Mouse (Mus musculus) myocyte (in vitro differentiated cells): ENCODE measurements at regions not wholly inside any gene's neighbourhood (a gene's known extent, or its start where the extent isn't known, plus 50 kb on each side); places are given as distances from the start of the nearest gene placed in this dataset.
"Not testable (repeated sequence)": the region's sequence is repeated elsewhere in the genome, so short reads cannot be mapped to it uniquely, and the experiment has no call there.

Source experiments
- H3K27me3 ChIP-seq: one replicate; pipeline ENCODE4 v1.6.1; 2011; ENCODE audit not compliant: control insufficient read depth, insufficient read depth, insufficient read length
- H3K36me3 ChIP-seq: one replicate; pipeline ENCODE4 v1.6.1; 2011; ENCODE audit not compliant: control insufficient read depth, insufficient read depth
- H3K4me2 ChIP-seq: one replicate; pipeline ENCODE4 v1.6.1; 2011; ENCODE audit warnings: low read depth, control low read depth
- H3K4me3 ChIP-seq: one replicate; pipeline ENCODE4 v1.5.1; 2011; ENCODE audit warnings: mild to moderate bottlenecking, control low read depth, moderate library complexity
- H3K79me2 ChIP-seq: one replicate; pipeline ENCODE4 v1.6.1; 2011; ENCODE audit not compliant: control insufficient read depth, insufficient read depth
- H3ac ChIP-seq: one replicate; pipeline ENCODE4 v1.6.1; 2011; ENCODE audit not compliant: control insufficient read depth, insufficient read length
- CEBPB ChIP-seq: IDR thresholded peaks from 2 replicates; pipeline ENCODE4 v1.6.1; 2011; ENCODE audit warnings: mild to moderate bottlenecking, moderate library complexity; ENCODE audit not compliant: poor library complexity, insufficient read depth, severe bottlenecking
- E2F4 ChIP-seq: IDR thresholded peaks from one replicate; pipeline ENCODE4 v1.6.1; 2011; ENCODE audit warnings: mild to moderate bottlenecking, control low read depth, moderate library complexity; ENCODE audit not compliant: insufficient read depth
- MAX ChIP-seq: IDR thresholded peaks from one replicate; pipeline ENCODE4 v1.6.1; 2011; ENCODE audit warnings: low read depth, mild to moderate bottlenecking, control low read depth
- MYOD1 ChIP-seq, 3 experiments: IDR thresholded peaks; one replicate each; pipeline ENCODE4 v1.6.1; 2011; ENCODE audit warnings: control low read depth in 2 of 3, low read depth in 2 of 3, mild to moderate bottlenecking in 2 of 3, moderate library complexity in 1 of 3; ENCODE audit not compliant: insufficient read length in 2 of 3, control insufficient read depth in 1 of 3
- MYOG ChIP-seq, 3 experiments: IDR thresholded peaks; one replicate each; pipeline ENCODE4 v1.6.1; 2011; ENCODE audit warnings: control low read depth in 2 of 3, low read depth in 2 of 3, mild to moderate bottlenecking in 2 of 3; ENCODE audit not compliant: insufficient read length in 2 of 3, control insufficient read depth in 1 of 3, insufficient read depth in 1 of 3
- POLR2A ChIP-seq: IDR thresholded peaks from one replicate; pipeline ENCODE4 v1.6.1; 2011; ENCODE audit warnings: low read depth, mild to moderate bottlenecking, control low read depth, moderate library complexity; ENCODE audit not compliant: insufficient read length
- POLR2AphosphoS2 ChIP-seq: IDR thresholded peaks from one replicate; pipeline ENCODE4 v1.6.1; 2011; ENCODE audit warnings: low read depth, control low read depth; ENCODE audit not compliant: insufficient read length
- REST ChIP-seq: IDR thresholded peaks from one replicate; pipeline ENCODE4 v1.6.1; 2011; ENCODE audit warnings: mild to moderate bottlenecking, control low read depth, moderate library complexity; ENCODE audit not compliant: insufficient read depth, insufficient read length
- SRF ChIP-seq: IDR thresholded peaks from one replicate; pipeline ENCODE4 v1.6.1; 2011; ENCODE audit warnings: low read depth; ENCODE audit not compliant: control insufficient read depth, insufficient read length
- TCF12 ChIP-seq: IDR thresholded peaks from one replicate; pipeline ENCODE4 v1.6.1; 2011; ENCODE audit warnings: mild to moderate bottlenecking, control low read depth; ENCODE audit not compliant: poor library complexity, insufficient read depth, severe bottlenecking
- TCF3 ChIP-seq: IDR thresholded peaks from one replicate; pipeline ENCODE4 v1.6.1; 2011; ENCODE audit warnings: low read depth, control low read depth; ENCODE audit not compliant: insufficient read length
- USF1 ChIP-seq: IDR thresholded peaks from one replicate; pipeline ENCODE4 v1.6.1; 2011; ENCODE audit warnings: low read depth, mild to moderate bottlenecking, control low read depth, moderate library complexity

- Histone ChIP-seq H3ac (no peak overlapping the region), H3K4me2 (no peak overlapping the region), H3K79me2 (no peaks in the 10 kb centered on the region), H3K4me3 (no peak overlapping the region), H3K36me3 (no peaks in the 10 kb centered on the region), H3K27me3 (no peaks in the 10 kb centered on the region)
- TF ChIP-seq USF1 (no peak), MYOD1 (IDR thresholded peaks at IDR 0.05; ENCODE audit: control insufficient read depth in 1 of 3, insufficient read length in 2 of 3, low read depth in 2 of 3) (no peak), E2F4 (no peak), TCF12 (no peak), TCF3 (no peak), MAX (no peak), POLR2A (no peak), SRF (no peak)
These were observed 540.7 kb downstream of the Cypt12 start for GRCm38 (mm10) chr3:18488886-18489285.

GRCm38 (mm10) chr3:18522562-18522961 lies 574.4 kb downstream of the Cypt12 start:
- Histone ChIP-seq H3ac (no peak overlapping the region), H3K27me3 (no peaks in the 10 kb centered on the region), H3K79me2 (no peaks in the 10 kb centered on the region), H3K4me2 (no peak overlapping the region), H3K36me3 (no peaks in the 10 kb centered on the region), H3K4me3 (no peak overlapping the region)
- no peak for TF ChIP-seq POLR2A
- TF ChIP-seq SRF = no peak
- TF ChIP-seq REST = no peak
- no peak for TF ChIP-seq CEBPB
- TF ChIP-seq MYOG (IDR thresholded peaks at IDR 0.05; ENCODE audit: control insufficient read depth in 1 of 3, insufficient read depth in 1 of 3, insufficient read length in 2 of 3, low read depth in 2 of 3) = no peak
- TF ChIP-seq MAX = no peak
- no peak for TF ChIP-seq TCF3
- no peak for TF ChIP-seq TCF12
- TF ChIP-seq E2F4 = no peak
- TF ChIP-seq MYOD1 (IDR thresholded peaks at IDR 0.05; ENCODE audit: control insufficient read depth in 1 of 3, insufficient read length in 2 of 3, low read depth in 2 of 3) = no peak
- no peak for TF ChIP-seq POLR2AphosphoS2
- no peak for TF ChIP-seq USF1

DNA sequence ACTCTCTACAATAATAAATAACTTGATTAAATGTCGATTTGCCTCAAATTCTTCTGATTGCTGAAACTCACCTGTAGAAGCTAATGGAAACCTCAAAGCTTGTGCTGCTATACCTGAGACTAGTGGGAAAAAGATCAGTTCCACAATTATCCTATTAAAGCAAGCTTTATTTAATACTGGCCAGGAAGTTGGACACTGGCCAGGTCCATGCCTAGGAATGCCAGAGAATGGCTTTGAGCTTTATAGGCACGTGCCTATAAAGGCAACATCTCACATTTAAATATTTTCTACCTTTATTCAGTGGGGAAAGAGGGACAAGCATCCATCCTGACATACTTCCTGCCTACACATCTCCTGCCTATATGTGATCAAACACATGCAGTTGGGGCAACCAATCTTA lies 575.8 kb downstream of the Cypt12 start:
- H3K36me3 ChIP-seq = no peaks in the 10 kb centered on the region
- H3K4me3 ChIP-seq = no peak overlapping the region
- H3K4me2 ChIP-seq = no peak overlapping the region
- H3K27me3 ChIP-seq = no peaks in the 10 kb centered on the region
- no peaks in the 10 kb centered on the region for H3K79me2 ChIP-seq
- TF ChIP-seq POLR2A (no peak), TCF12 (no peak), USF1 (no peak), MAX (no peak), E2F4 (no peak)
- H3ac ChIP-seq = no peak overlapping the region

GRCm38 (mm10) chr3:18557201-18557600 lies 609.0 kb downstream of the Cypt12 start:
- no peaks in the 10 kb centered on the region for H3K36me3 ChIP-seq
- H3K27me3 ChIP-seq = no peaks in the 10 kb centered on the region
- TF ChIP-seq REST = no peak
- no peak for TF ChIP-seq MYOD1 (IDR thresholded peaks at IDR 0.05; ENCODE audit: control insufficient read depth in 1 of 3, insufficient read length in 2 of 3, low read depth in 2 of 3)
- no peak for TF ChIP-seq SRF
- no peak for TF ChIP-seq TCF12
- no peak for TF ChIP-seq MYOG (IDR thresholded peaks at IDR 0.05; ENCODE audit: control insufficient read depth in 1 of 3, insufficient read depth in 1 of 3, insufficient read length in 2 of 3, low read depth in 2 of 3)
- no peak for TF ChIP-seq POLR2AphosphoS2
- TF ChIP-seq E2F4 = no peak
- no peak for TF ChIP-seq USF1
- no peak for TF ChIP-seq POLR2A
- no peak for TF ChIP-seq CEBPB
- no peak for TF ChIP-seq MAX
- no peak for TF ChIP-seq TCF3
- no peaks in the 10 kb centered on the region for H3K79me2 ChIP-seq
- no peak overlapping the region for H3ac ChIP-seq
- H3K4me3 ChIP-seq = no peak overlapping the region
- no peak overlapping the region for H3K4me2 ChIP-seq

DNA sequence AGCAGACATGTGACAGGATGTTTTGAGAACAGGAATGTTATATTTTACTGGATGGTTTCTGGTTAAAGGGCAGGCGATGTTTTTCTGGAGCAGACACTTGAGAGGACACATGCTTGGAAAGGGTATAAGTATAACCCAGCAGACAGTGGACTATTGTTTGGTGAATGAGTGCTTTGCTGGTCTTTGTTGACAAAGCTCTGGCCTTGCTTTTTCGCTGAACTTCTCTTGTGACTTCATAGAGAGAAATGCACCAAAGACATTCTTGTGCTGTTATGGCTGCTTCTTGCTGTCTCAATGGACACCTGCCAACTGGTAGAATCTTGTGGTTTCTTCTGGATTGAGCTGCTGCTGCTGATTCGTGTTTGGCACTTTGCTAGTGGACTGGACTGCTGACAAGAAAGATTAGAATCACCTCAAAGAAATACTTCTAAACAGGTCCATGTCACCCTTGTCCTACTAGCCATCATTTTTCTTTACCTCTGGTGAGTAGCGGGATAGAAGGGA lies 612.1 kb downstream of the Cypt12 start:
- TF ChIP-seq REST (no peak), CEBPB (no peak), POLR2A (no peak), POLR2AphosphoS2 (no peak)
- H3K27me3 ChIP-seq = no peaks in the 10 kb centered on the region
- H3K4me3 ChIP-seq = no peak overlapping the region
- peak overlapping the region; percentile 50 for H3K4me2 ChIP-seq
- H3K79me2 ChIP-seq = no peaks in the 10 kb centered on the region
- no peaks in the 10 kb centered on the region for H3K36me3 ChIP-seq
- H3ac ChIP-seq = no peak overlapping the region

- H3K4me3 ChIP-seq, H3K27me3 ChIP-seq: not testable (repeated sequence)
These were observed 632.9 kb downstream of the Cypt12 start for GRCm38 (mm10) chr3:18580911-18581626.

More at GRCm38 (mm10) chr3:18580911-18581626, 632.9 kb downstream of the Cypt12 start:
- H3K36me3 ChIP-seq, H3ac ChIP-seq, H3K79me2 ChIP-seq, H3K4me2 ChIP-seq: not testable (repeated sequence)
